8 mouse cellular contexts compared by ENCODE assay signal in genomic region chr2:23155777-23156607, GRCm38 (mm10). TPM values are rescaled to one million over a fixed set of nuclear protein-coding genes. Genes with fewer than 3 reads are reported as not detected.
DNase-seq lines count a peak whose midpoint lies in the region; ATAC-seq lines count a peak whose summit lies in the region.

Mastl (minus strand) TSS chr2:23156024.
Yme1l1 (plus strand) TSS chr2:23156369.

- peaks cover under 1% of the 10 kb centered on the region; the same call in 1 of the 2 replicates for H3K36me3 ChIP-seq in hindbrain, embryonic 14.5 days (replicated peaks; ENCODE audit: control insufficient read depth, insufficient read depth)

- peak within 1 kb of the TSS; percentile 73 for H3K9ac ChIP-seq in hindbrain, embryonic 14.5 days

- peak within 1 kb of the TSS; percentile 81 for H3K4me2 ChIP-seq in hindbrain, embryonic 14.5 days (replicated peaks)

- H3K4me3 ChIP-seq in hindbrain, embryonic 14.5 days (replicated peaks; ENCODE audit: low read length) = peak within 1 kb of the TSS; percentile 77

- WGBS in hindbrain, embryonic 14.5 days = under 1% methylated on average over 61 of the region's 61 CpGs

- peak; percentile 97 for DNase-seq in R1 (ENCODE audit: low read depth, low spot score)
- peak; percentile 96 to 99 for DNase-seq in cerebellum, postnatal 25 days
- DNase-seq in frontal cortex, postnatal 25 days (ENCODE audit: low spot score in 2 of 2) = peak; percentile 94 to 95
- peak; percentile 99 for DNase-seq in hindbrain, embryonic 14.5 days (ENCODE audit: low spot score)
- peak; percentile 96 to 98 for DNase-seq in layer of hippocampus, postnatal 36 days
- DNase-seq in lung, postnatal 36 days = peak; percentile 98
- DNase-seq in retina, postnatal 1 day = peak; percentile 98
- peak; percentile 84 to 95 for DNase-seq in urinary bladder, adult 18-20 months (ENCODE audit: low spot score in 2 of 2)

- peak within 1 kb of the TSS; percentile 97 for H3K27ac ChIP-seq in hindbrain, embryonic 14.5 days

- no peaks in the 10 kb centered on the region for H3K9me3 ChIP-seq in hindbrain, embryonic 14.5 days (ENCODE audit: control insufficient read depth, low read length)

- H3K4me1 ChIP-seq in hindbrain, embryonic 14.5 days (replicated peaks; ENCODE audit: control insufficient read depth, insufficient read depth, low read length) = peaks cover 28% of the 10 kb centered on the region

- peak; percentile 99 for ATAC-seq in hindbrain, embryonic 14.5 days (ENCODE audit: low FRiP score)

- H3K27me3 ChIP-seq in hindbrain, embryonic 14.5 days (ENCODE audit: control insufficient read depth, insufficient read depth, low read length) = no peaks in the 10 kb centered on the region

RNA-seq across cellular contexts. Expression of gene Mastl, which starts in this region (rescaled TPM):
- polyA plus RNA-seq in hindbrain, embryonic 14.5 days (2014; fragmentation: Nextera tagmentation; extraction: Ambion mirVana) = 2.9 and 3.2 TPM in 2 replicates
- total RNA-seq in layer of hippocampus, postnatal 36 days (2021) = under 1 TPM; 0.40 to 0.53 TPM

RNA-seq across cellular contexts. Expression of gene Yme1l1, which starts in this region (rescaled TPM):
- 62.9 and 69.9 TPM in 2 replicates for polyA plus RNA-seq in hindbrain, embryonic 14.5 days (2014; fragmentation: Nextera tagmentation; extraction: Ambion mirVana)
- total RNA-seq in layer of hippocampus, postnatal 36 days (2021) = 100 to 1,000 TPM in 1 of 2 experiments, 10 to 100 TPM in 1; 92.5 to 101 TPM

Comparison
In these comparisons a context has a peak if more than half of its experiments do, and no peak if none do; other contexts are left out.
1. Peak in every context shown above with its lines: DNase-seq, ATAC-seq, H3K4me3 ChIP-seq and H3K27ac ChIP-seq.